Mouse (Mus musculus) brain, embryonic 14.5 days (tissue): ENCODE measurements around the gene Arel1. TPM values are rescaled to one million over a fixed set of nuclear protein-coding genes. Genes with fewer than 3 reads are reported as not detected.

ENCODE experiments used
- DNase-seq: peaks from one replicate; pipeline ENCODE4 v3.0.0-alpha.2; 2011; ENCODE audit warnings: low read depth
- CTCF ChIP-seq: fragments of 200-500 bp; IDR thresholded peaks from 2 replicates; pipeline ENCODE4 v1.5.1; 2012; ENCODE audit warnings: inconsistent platforms, mild to moderate bottlenecking, moderate library complexity, borderline replicate concordance; ENCODE audit not compliant: insufficient read depth, insufficient read length; ENCODE audit errors: extremely low read depth
- POLR2A ChIP-seq: fragments of 200-500 bp; IDR thresholded peaks from 2 replicates; pipeline ENCODE4 v1.6.1; 2012; ENCODE audit warnings: mild to moderate bottlenecking, inconsistent platforms, borderline replicate concordance; ENCODE audit not compliant: poor library complexity, insufficient read depth, insufficient read length, severe bottlenecking; ENCODE audit errors: extremely low read depth
- polyA plus RNA-seq: library from polyadenylated mRNA; depleted of rRNA; stranded (reverse); fragments of >200 nt; gene quantifications from 2 replicates; pipeline ENCODE4 v1.2.3, GENCODE M21; 2012

Arel1 gene
- polyA plus RNA-seq, 1 experiment, result 60.9 TPM

DNA sequence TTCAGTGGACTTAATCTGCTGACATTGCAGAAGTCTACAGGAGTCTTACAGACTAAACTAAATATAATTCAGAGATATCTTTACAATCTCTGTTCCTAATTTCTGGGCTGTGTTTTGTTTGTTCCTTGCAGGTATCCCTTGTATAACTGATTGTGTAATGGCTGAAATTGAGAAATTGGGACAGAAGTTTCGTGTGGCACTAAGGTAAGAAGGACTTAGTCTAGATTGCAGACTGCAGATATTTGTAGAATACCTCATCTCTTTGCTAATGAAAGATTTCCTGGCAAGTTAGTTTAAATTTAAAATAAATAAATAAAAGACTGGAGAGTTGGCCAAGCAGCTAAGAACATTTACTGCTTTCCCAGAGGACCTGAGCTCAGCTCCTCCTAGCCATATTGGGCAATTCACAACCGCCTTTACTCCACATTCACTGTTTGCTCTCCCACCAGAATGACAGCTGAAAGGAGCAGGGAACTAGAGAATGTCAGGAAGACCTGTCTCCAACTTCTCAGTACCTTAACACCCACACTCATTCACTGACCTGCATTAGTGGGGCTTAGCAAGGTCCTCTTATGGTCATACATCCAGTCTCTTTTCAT, 8.7 kb upstream of the Arel1 start:
- DNase-seq, result no peak
- no peak for TF ChIP-seq POLR2A
- TF ChIP-seq CTCF, result no peak

DNA sequence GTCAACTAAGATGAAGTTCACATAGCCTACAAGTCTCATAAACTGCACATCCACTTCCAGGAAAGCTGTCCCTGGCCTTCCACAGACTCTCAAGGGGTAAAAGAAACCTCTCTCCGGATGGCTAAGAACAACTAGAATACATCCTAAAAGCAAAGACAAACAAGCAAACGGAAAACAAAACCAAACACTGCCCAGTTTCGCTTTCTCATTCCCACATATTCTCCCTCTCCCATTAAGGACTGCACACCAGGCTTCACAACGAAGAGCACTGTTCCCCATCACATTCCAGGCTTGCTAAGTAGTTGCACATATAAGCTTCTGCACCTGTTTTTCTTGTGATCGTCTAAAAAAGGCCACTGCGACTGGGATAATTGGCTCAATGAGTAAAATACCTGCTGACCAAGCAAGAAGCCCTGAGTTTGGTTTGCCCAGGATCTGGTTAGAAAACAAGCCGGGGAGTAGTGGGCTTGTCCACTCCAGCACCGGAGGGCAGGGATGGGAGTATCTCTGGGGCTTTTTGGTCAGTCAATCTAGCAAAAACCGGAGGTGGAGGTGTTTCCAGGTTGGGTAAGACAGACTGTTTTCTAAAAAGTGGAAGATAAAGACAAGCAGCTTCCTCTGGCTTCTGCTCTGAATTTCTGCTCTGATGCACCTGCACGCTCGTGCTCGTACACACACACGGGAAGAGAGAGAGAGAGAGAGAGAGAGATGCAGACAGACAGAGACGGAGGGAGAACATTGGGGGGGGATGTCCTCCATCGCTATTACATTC, 858 bp downstream of the Arel1 start:
- TF ChIP-seq CTCF (no peak), POLR2A (no peak)
- no peak for DNase-seq

DNA sequence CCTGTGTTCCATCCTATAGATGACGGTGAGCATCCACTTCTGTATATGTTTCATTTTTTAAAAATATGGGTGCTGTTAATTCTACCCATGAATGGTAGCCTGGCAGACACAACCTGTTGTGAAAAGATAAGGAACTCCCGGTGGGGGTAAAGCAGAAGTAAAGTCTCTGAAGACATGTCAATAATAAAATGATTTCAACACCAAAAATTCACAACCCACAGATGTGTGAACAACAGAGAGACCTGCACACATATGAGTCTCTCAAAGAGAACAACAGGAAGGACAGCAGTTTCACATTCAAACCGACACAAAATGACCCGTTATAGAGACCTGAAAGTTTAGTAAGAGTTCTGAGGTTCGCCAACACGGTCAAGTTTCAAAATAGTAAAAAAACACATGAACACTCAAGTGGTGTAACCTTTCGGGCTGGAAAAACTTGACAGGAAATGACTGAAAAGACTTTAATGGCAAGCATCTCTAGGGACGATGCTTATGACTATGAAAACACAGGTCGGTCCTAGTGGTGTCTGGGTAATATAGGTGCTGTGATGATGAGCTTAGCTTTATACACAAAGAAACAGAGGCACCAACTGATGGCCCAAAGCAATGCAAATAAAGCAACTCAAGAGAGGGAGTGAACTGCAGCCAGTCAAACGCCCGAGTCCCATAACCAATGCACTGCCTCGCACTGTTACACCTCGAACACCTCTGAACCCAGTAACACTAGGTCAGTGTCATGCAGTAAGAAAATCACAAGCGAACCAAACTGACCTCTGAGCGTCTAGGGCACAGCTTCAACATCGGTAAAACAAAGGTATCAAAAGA, 1.7 kb downstream of the Arel1 start:
- no peak for TF ChIP-seq CTCF
- no peak for TF ChIP-seq POLR2A
- DNase-seq, result no peak

DNA sequence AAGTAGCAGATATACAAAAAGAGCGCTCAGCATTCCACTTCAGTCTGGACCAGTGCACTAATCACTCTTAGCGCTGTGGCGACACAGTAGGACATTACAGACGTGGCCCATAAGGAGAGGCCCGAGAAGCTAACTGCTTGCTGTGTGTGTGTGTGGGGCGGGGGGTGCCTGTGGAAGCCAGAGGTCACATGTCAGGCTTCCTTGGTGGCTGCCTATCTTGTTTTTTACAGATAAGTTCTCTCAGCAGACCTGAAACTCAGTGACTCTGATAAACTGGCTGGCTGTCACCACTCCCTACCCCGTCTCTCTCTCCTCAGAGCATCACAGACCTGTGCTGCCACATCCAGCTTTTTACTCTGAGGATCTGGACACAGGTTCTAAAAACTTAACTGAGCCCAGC, 8.1 kb downstream of the Arel1 start:
- no peak for DNase-seq

DNA sequence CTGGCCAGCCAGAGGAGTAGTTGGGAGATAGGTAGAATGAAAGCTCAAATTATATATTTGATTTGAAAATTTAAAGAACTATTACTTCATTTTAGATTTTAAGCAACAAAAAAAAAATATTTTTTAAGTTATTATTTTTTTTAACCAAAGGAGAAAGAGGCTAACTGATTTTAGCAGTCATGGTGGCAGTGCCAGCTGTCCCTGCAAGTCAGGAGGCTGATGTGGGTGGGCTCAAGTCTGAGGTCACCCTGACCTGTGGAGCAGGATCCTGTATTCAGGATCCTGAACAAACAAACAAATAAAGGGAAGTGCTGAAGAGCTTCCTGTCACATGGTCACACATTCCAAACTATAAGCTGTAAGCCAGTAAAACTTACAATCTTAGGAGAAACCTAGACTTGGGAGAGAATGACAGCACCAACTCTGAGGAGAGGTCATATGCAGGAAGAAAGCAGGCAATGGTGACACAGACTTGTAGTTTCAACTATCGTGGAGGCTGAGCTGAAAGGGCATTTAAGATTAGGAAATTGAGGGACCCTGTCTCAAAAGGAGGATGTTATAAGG, 11.8 kb downstream of the Arel1 start:
- no peak for DNase-seq
- no peak for TF ChIP-seq POLR2A
- TF ChIP-seq CTCF, result no peak

More for the DNA sequence above, 8.1 kb downstream of the Arel1 start:
- TF ChIP-seq POLR2A (no peak), CTCF (no peak)

DNA sequence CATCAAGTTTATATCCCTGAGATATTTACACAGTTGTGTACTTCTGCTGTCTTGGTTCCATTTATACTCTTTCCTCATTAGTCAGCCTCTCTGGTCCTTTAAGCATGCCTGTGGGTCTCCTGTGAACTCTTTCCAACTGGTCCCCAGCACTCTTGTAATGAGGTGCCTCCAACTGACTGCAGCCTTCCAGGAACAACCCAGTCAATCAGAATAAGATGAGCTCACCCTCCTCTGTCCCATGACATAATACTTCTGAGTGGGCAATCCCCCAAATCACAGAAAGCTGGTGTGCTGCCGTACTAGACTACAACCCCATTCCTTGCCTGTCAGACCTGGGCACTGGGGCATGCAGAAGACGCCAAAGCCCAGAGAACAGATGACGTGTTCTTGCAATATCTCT, 14.4 kb downstream of the Arel1 start:
- DNase-seq, result peak; percentile 8
- no peak for TF ChIP-seq POLR2A
- TF ChIP-seq CTCF, result no peak

DNA sequence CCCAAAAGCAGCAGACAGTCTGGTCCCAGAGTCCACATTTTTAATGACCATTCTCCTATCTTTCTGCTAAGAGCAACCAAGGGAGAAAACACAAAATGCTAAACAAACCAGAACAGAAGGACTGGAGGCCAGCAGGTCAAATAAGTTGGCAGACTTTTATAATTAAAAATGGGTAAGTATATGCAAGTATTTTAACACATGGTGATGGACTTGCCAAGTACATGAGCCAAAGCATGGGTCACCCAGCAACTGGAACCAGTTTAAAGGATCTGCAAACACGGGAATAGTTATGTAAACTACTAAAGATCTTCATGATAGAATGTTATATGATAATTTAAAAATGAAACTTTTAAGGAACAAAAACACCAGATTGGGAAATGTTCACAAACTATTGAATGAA, 18.3 kb downstream of the Arel1 start:
- DNase-seq, result peak; percentile 45
- TF ChIP-seq CTCF (no peak), POLR2A (no peak)

DNA sequence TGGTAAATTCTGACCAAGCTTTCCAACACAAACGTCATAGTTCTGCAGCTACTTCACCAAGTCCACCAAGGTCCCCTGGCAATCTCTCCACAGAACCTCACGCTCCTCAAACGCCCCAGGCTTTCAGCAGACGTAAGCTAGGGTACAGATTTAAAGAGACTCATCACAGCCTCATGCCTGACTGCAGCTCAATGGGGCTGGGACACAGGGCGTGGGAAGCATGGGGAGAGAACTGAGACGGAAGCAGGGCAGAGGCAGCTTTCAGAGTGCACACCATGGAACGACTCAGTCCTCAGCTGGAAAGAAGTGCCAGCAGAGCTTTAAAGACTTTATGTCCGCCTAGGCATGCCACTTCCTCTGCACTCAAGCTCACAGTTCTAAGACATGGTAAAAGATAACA, 19.2 kb downstream of the Arel1 start:
- DNase-seq, result peak; percentile 19
- no peak for TF ChIP-seq POLR2A

DNA sequence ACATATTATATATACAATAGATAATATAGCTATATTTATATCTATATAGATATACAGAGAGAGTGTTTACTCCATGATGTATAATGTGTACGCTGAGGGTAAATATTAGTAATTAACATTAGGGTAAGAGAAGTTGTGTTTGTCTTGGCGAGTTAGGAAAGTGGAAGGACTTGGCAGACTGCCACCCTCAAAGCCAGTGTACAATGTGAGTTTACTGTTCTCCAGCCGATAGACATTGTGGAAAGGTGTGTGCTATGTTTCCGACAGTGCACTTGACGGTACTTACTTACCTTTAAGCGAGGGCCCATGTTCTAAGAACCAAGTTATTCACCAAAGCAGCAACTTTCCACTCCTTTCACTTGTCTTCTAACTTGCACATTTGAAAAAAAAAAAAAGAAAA, 19.9 kb downstream of the Arel1 start:
- TF ChIP-seq CTCF, result no peak
- no peak for TF ChIP-seq POLR2A
- no peak for DNase-seq

DNA sequence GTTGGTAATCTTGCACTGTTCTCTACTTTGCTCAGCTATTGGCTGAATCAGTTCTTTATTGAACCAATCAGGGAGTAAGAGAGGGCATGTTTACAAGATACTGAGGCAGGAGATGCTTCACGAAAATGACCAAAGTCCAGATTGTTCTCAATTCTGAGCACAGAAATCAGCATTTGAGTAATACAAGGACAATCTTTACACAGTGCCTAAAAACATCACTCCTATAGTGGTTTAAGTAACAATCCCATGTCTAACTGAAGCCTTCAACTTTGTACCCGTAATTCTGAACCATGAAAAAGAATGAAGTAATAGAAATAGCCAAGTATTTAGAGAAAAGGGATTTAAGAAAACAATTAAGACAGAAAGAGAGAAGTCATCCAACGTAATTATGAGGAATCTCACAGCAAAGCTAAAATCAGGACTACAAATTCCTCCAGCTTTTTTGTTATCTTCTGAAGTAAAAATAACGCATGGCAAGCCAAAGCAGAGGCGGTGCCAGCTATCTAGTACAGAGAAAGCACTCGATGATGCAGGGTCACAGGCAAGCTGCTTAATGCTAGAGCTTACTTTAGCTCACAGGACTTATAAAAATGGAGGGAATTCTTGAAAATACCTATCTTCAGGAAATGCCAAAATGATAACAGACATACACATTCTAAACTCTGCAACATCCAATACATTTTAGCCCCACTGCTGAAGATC, 22.0 kb downstream of the Arel1 start:
- no peak for TF ChIP-seq POLR2A
- no peak for TF ChIP-seq CTCF

DNA sequence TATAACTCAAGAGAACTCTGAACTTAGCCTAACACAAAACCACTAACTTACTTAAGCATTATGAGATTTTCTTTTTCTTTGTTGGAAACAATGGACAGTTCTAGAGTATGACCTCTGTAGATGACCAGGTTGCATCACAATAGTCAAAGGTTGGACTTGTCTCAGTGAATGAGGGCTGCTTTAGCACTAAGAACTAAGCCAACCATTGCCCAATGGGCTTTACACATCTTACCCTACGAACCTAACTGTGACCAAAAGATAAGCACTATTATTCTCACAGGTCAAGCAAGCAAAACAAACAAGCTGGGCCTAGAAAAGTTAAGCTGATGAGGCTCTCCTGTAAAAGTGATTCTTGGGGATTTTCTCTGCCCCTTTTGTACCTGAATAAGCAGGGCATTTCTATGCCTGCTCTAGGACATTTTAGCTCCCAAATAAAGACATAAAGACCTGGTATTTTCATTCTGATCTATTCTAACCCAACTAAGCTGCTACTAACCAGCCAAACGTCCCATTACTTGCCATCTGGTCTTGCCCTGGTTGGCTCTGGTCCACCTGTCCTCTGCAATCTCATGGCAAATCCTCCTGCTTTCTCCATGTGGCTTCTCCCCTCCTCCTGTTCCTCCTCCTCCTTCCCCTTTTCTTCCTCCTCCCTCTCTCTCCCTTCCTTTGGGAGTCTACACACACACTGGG, 22.7 kb downstream of the Arel1 start:
- TF ChIP-seq CTCF (no peak), POLR2A (no peak)
- DNase-seq, result no peak

More for the DNA sequence above, 22.0 kb downstream of the Arel1 start:
- DNase-seq, result no peak
